Mouse (Mus musculus): ENCODE results near the gene B3gnt2.

Gene B3gnt2

GRCm38 (mm10) chr11:22846960-22847731, 13.6 kb downstream of the B3gnt2 start:
- DNase-seq, result no peak

- no peak for DNase-seq
Measured at GRCm38 (mm10) chr11:22846093-22846835, 14.5 kb downstream of the B3gnt2 start.

- no peak for DNase-seq
Measured at GRCm38 (mm10) chr11:22844754-22845718, 15.7 kb downstream of the B3gnt2 start.

- DNase-seq, result no peak
Measured at GRCm38 (mm10) chr11:22839456-22839855, 21.3 kb downstream of the B3gnt2 start.

- DNase-seq, result no peak
Measured at GRCm38 (mm10) chr11:22838361-22838760, 22.4 kb downstream of the B3gnt2 start.

GRCm38 (mm10) chr11:22836269-22836668, 24.5 kb downstream of the B3gnt2 start:
- DNase-seq, result no peak

GRCm38 (mm10) chr11:22832600-22832999, 28.2 kb downstream of the B3gnt2 start:
- DNase-seq, result no peak

GRCm38 (mm10) chr11:22831916-22832315, 28.8 kb downstream of the B3gnt2 start:
- DNase-seq, result no peak

GRCm38 (mm10) chr11:22830684-22831083, 30.1 kb downstream of the B3gnt2 start:
- no peak for DNase-seq

GRCm38 (mm10) chr11:22830179-22830611, 30.6 kb downstream of the B3gnt2 start:
- DNase-seq, result no peak

GRCm38 (mm10) chr11:22828988-22829632, 31.7 kb downstream of the B3gnt2 start:
- no peak for DNase-seq

- DNase-seq, result no peak
Measured at GRCm38 (mm10) chr11:22827514-22828080, 33.2 kb downstream of the B3gnt2 start.

- no peak for DNase-seq
Measured at GRCm38 (mm10) chr11:22826665-22827064, 34.1 kb downstream of the B3gnt2 start.

- DNase-seq, result no peak
Measured at GRCm38 (mm10) chr11:22826051-22826450, 34.7 kb downstream of the B3gnt2 start.

GRCm38 (mm10) chr11:22825548-22825947, 35.2 kb downstream of the B3gnt2 start:
- DNase-seq, result no peak

GRCm38 (mm10) chr11:22824049-22824705, 36.6 kb downstream of the B3gnt2 start:
- peak; percentile 69 for DNase-seq

GRCm38 (mm10) chr11:22821243-22821642, 39.5 kb downstream of the B3gnt2 start:
- DNase-seq, result no peak

- no peak for DNase-seq
Measured at GRCm38 (mm10) chr11:22818371-22818770, 42.4 kb downstream of the B3gnt2 start.

GRCm38 (mm10) chr11:22815877-22816276, 44.9 kb downstream of the B3gnt2 start:
- DNase-seq, result no peak

- no peak for DNase-seq
Measured at GRCm38 (mm10) chr11:22815143-22815542, 45.6 kb downstream of the B3gnt2 start.

- no peak for DNase-seq
Measured at GRCm38 (mm10) chr11:22813921-22814704, 46.6 kb downstream of the B3gnt2 start.

All from kidney, postnatal 10 days (tissue).